Mouse (Mus musculus) lung, embryonic 16.5 days (tissue): Measurements from ENCODE around the gene Spop. TPM values are rescaled to one million over a fixed set of nuclear protein-coding genes. Genes with fewer than 3 reads are reported as not detected.
"Not testable (repeated sequence)": the region's sequence is repeated elsewhere in the genome, so short reads cannot be mapped to it uniquely, and the experiment has no call there.

Experiments used
- ATAC-seq: fragments of 200-750 bp; cut with Nextera tagmentation; 2 replicates; pipeline ENCODE4 v1.8.0; 2017; ENCODE audit warnings: low read depth, mild to moderate bottlenecking, moderate library complexity
- H3K27ac ChIP-seq: fragments of 300-500 bp; sonication (generic); 2 replicates; pipeline ENCODE4 v1.5.1; 2014; ENCODE audit warnings: mild to moderate bottlenecking, control low read depth, low read length
- H3K27me3 ChIP-seq: fragments of 300-500 bp; sonication (generic); 2 replicates; pipeline ENCODE4 v1.6.1; 2014; ENCODE audit warnings: low read depth, low read length, mixed read lengths; ENCODE audit not compliant: control insufficient read depth, insufficient read depth
- H3K36me3 ChIP-seq: fragments of 300-500 bp; sonication (generic); 2 replicates; pipeline ENCODE4 v1.6.1; 2014; ENCODE audit warnings: low read length; ENCODE audit not compliant: control insufficient read depth, insufficient read depth
- H3K4me1 ChIP-seq: fragments of 300-500 bp; sonication (generic); replicated peaks from 2 replicates; pipeline ENCODE4 v1.6.1; 2014; ENCODE audit warnings: low read length, mixed read lengths; ENCODE audit not compliant: control insufficient read depth, insufficient read depth
- H3K4me2 ChIP-seq: fragments of 300-500 bp; sonication (generic); 2 replicates; pipeline ENCODE4 v1.6.1; 2014; ENCODE audit warnings: low read depth, low read length, control low read depth
- H3K4me3 ChIP-seq: fragments of 300-500 bp; sonication (generic); 2 replicates; pipeline ENCODE4 v1.5.1; 2014; ENCODE audit warnings: mild to moderate bottlenecking, low read length, control low read depth
- H3K9ac ChIP-seq: fragments of 300-500 bp; sonication (generic); 2 replicates; pipeline ENCODE4 v1.6.1; 2014; ENCODE audit warnings: low read length, control low read depth
- H3K9me3 ChIP-seq: fragments of 300-500 bp; sonication (generic); 2 replicates; pipeline ENCODE4 v1.6.1; 2016; ENCODE audit warnings: low read length; ENCODE audit not compliant: control insufficient read depth
- WGBS: fragments of 180-500 bp; shearing (Covaris S2); extraction: QIAGEN DNeasy Blood & Tissue Kit; methylation state at CpG from one replicate; pipeline ENCODE4 v1.1.7; 2014; 5-methylcytosine and 5-hydroxymethylcytosine counted together
- polyA plus RNA-seq: library from polyadenylated mRNA; unstranded; fragments of >200 nt; fragmentation: Nextera tagmentation; extraction: Ambion mirVana; gene quantifications from 2 replicates; pipeline ENCODE4 v1.2.1, GENCODE M21; 2015

The Spop gene
- polyA plus RNA-seq, 1 experiment from 2014 or later: 150 TPM

GRCm38 (mm10) chr11:95406398-95406797 lies 7.5 kb upstream of the Spop start:
- H3K9ac ChIP-seq, H3K4me1 ChIP-seq, ATAC-seq, H3K4me3 ChIP-seq, H3K27ac ChIP-seq, H3K4me2 ChIP-seq, H3K27me3 ChIP-seq, H3K9me3 ChIP-seq, H3K36me3 ChIP-seq: not testable (repeated sequence)
- 90% methylated on average over 5 of the region's 5 CpGs for WGBS

GRCm38 (mm10) chr11:95409450-95410112 lies 4.3 kb upstream of the Spop start:
- no peak overlapping the region for H3K9ac ChIP-seq
- ATAC-seq: peak; percentile 15; the same call in 1 of the 2 replicates
- no peaks in the 10 kb centered on the region for H3K27me3 ChIP-seq
- no peaks in the 10 kb centered on the region for H3K36me3 ChIP-seq
- no peaks in the 10 kb centered on the region; the same call in 1 of the 2 replicates for H3K4me1 ChIP-seq
- WGBS: 61% methylated on average over 10 of the region's 10 CpGs
- H3K4me2 ChIP-seq: no peak overlapping the region; the same call in 1 of the 2 replicates
- H3K27ac ChIP-seq: peak overlapping the region; percentile 64
- H3K4me3 ChIP-seq: no peak overlapping the region
- no peaks in the 10 kb centered on the region for H3K9me3 ChIP-seq

- no peak for ATAC-seq
- Histone ChIP-seq H3K4me1 (peaks cover 11% of the 10 kb centered on the region), H3K27ac (no peak overlapping the region), H3K9me3 (no peaks in the 10 kb centered on the region), H3K27me3 (no peaks in the 10 kb centered on the region), H3K4me3 (no peak overlapping the region), H3K9ac (no peak overlapping the region), H3K36me3 (no peaks in the 10 kb centered on the region), H3K4me2 (no peak overlapping the region)
- WGBS: 67% methylated on average over 6 of the region's 6 CpGs
Measured at GRCm38 (mm10) chr11:95411453-95412013, 2.3 kb upstream of the Spop start.

GRCm38 (mm10) chr11:95412615-95413014 lies 1.3 kb upstream of the Spop start:
- 87% methylated on average over 3 of the region's 3 CpGs for WGBS
- H3K4me1 ChIP-seq: peaks cover 11% of the 10 kb centered on the region
- no peak for ATAC-seq
- no peaks in the 10 kb centered on the region for H3K27me3 ChIP-seq
- H3K9ac ChIP-seq: no peak overlapping the region
- H3K27ac ChIP-seq: peak overlapping the region; percentile 37
- no peaks in the 10 kb centered on the region for H3K36me3 ChIP-seq
- H3K4me3 ChIP-seq: no peak overlapping the region
- no peaks in the 10 kb centered on the region for H3K9me3 ChIP-seq
- no peak overlapping the region for H3K4me2 ChIP-seq

- no peaks in the 10 kb centered on the region for H3K27me3 ChIP-seq
- no peaks in the 10 kb centered on the region for H3K9me3 ChIP-seq
- peak overlapping the region; percentile 82 for H3K9ac ChIP-seq
- H3K27ac ChIP-seq: peak overlapping the region; percentile 97
- peak overlapping the region; percentile 62 for H3K4me2 ChIP-seq
- no peaks in the 10 kb centered on the region; the same call in 1 of the 2 replicates for H3K36me3 ChIP-seq
- H3K4me3 ChIP-seq: peak overlapping the region; percentile 74
- peak; percentile 92 for ATAC-seq
- whole genome bisulfite sequencing: 0% methylated on average over 28 of the region's 28 CpGs
- peaks cover 11% of the 10 kb centered on the region for H3K4me1 ChIP-seq
Measured at GRCm38 (mm10) chr11:95414536-95415161, 769 bp downstream of the Spop start.

GRCm38 (mm10) chr11:95415931-95416330 lies 2.1 kb downstream of the Spop start:
- Histone ChIP-seq H3K27me3 (no peaks in the 10 kb centered on the region), H3K4me1 (peaks cover 11% of the 10 kb centered on the region), H3K4me3 (no peak overlapping the region; the same call in 1 of the 2 replicates), H3K4me2 (peak overlapping the region; percentile 62), H3K9me3 (no peaks in the 10 kb centered on the region), H3K27ac (no peak overlapping the region), H3K36me3 (no peaks in the 10 kb centered on the region; the same call in 1 of the 2 replicates), H3K9ac (peak overlapping the region; percentile 27; the same call in 1 of the 2 replicates)
- ATAC-seq: no peak

- no peaks in the 10 kb centered on the region; the same call in 1 of the 2 replicates for H3K36me3 ChIP-seq
- H3K4me3 ChIP-seq: no peak overlapping the region
- H3K27me3 ChIP-seq: no peaks in the 10 kb centered on the region
- no peak overlapping the region for H3K9ac ChIP-seq
- WGBS: 81% methylated on average over 5 of the region's 5 CpGs
- no peak overlapping the region for H3K4me2 ChIP-seq
- H3K4me1 ChIP-seq: peaks cover 11% of the 10 kb centered on the region
- no peaks in the 10 kb centered on the region for H3K9me3 ChIP-seq
- no peak for ATAC-seq
- no peak overlapping the region for H3K27ac ChIP-seq
Measured at GRCm38 (mm10) chr11:95417341-95417740, 3.5 kb downstream of the Spop start.

GRCm38 (mm10) chr11:95420880-95421435 lies 7.1 kb downstream of the Spop start:
- no peak overlapping the region for H3K27ac ChIP-seq
- H3K9me3 ChIP-seq: no peaks in the 10 kb centered on the region
- 78% methylated on average over 2 of the region's 2 CpGs for WGBS
- no peaks in the 10 kb centered on the region for H3K27me3 ChIP-seq
- H3K36me3 ChIP-seq: no peaks in the 10 kb centered on the region; the same call in 1 of the 2 replicates
- H3K4me1 ChIP-seq: peaks cover 4% of the 10 kb centered on the region
- no peak overlapping the region for H3K4me2 ChIP-seq
- H3K9ac ChIP-seq: no peak overlapping the region
- no peak overlapping the region for H3K4me3 ChIP-seq
- no peak for ATAC-seq

GRCm38 (mm10) chr11:95423505-95423904 lies 9.6 kb downstream of the Spop start:
- no peak overlapping the region for H3K4me3 ChIP-seq
- no peaks in the 10 kb centered on the region for H3K9me3 ChIP-seq
- H3K27me3 ChIP-seq: no peaks in the 10 kb centered on the region
- no peaks in the 10 kb centered on the region for H3K4me1 ChIP-seq
- H3K4me2 ChIP-seq: no peak overlapping the region
- H3K36me3 ChIP-seq: no peaks in the 10 kb centered on the region; the same call in 1 of the 2 replicates
- H3K27ac ChIP-seq: no peak overlapping the region
- no peak for ATAC-seq
- WGBS: 65% methylated on average over 3 of the region's 3 CpGs
- H3K9ac ChIP-seq: no peak overlapping the region
